Mouse (Mus musculus): ENCODE measurements around the gene Atp5j2.

- no peak for TF ChIP-seq CTCF (IDR thresholded peaks at IDR 0.05; ENCODE audit: low read depth)
- no peak for TF ChIP-seq EP300 (IDR thresholded peaks at IDR 0.05; ENCODE audit: low read depth)
Measured at GRCm38 (mm10) chr5:145207954-145208353, 16.1 kb upstream of the Atp5j2 start.

Data from liver, embryonic 14.5 days (tissue).